Mouse (Mus musculus) spleen, embryonic (tissue): Measurements from ENCODE around the gene Lsp1.

Source experiments
- CTCF ChIA-PET: fragments of 350-600 bp; sonication (Branson Sonifier 250); formaldehyde crosslinking; loops from one replicate; lab custom pipeline; 2022; lab: Charles Lee

The Lsp1 gene

DNA sequence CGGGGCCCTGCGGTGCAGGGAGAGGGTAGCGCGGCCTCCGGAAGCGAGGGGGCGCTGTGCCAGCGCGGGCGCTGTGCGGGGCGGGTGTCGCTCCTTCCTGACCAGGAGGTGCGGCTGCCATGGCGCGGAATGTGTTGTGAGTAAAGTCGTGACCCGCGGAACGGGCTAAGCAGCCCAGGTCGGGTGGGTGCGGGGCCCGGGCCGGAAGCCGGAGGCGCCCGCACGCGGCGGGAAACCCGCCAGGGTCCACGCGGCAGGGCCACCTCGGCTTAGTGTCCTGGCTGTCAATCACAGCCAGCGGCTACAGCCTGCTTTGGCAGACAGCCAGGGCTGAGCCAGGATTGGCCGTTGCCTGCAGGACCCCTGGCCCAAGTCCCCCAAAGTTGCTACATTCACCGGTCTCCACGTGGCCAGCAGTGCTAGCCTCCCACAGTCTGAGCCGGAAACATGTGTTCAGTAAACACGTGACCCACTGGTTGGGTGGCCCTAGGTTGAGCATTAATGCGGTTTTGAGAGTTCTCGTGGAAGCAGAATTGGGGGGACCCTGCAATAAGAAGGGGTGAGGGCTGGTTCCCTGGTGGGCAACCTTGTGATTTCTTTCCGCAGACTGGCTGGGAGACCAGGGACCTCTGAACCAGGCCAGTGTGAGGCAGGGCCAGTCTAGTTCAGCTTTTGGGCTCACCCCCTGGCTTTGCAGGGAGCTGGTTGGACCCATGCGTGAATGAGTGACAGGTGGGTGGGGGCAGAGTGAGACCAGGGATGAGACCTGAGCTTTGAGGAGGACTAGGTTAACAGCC is 72.6 kb downstream of the Lsp1 start:
- CTCF ChIA-PET, result no interaction called here

DNA sequence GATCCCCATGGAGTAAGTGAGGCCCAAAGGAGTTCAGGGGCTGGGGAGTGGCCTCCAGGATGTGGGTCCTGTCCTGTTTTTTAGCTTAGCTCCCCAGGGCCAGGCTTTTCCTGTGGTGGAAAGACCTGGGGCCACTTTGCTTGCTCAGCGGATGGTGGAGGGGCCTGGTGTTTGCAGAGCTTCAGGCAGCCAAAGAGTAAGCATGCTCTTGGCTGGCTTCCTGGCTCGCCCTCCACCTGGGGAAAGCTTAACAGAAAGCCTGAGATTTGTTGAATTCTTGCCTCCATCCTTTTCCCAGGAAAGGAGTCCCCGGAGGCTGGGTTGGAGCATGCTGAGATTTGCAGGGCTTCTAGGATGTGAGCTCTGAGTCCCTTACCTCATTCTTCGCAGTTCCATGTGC is 74.5 kb downstream of the Lsp1 start:
- CTCF ChIA-PET, result no interaction called here

DNA sequence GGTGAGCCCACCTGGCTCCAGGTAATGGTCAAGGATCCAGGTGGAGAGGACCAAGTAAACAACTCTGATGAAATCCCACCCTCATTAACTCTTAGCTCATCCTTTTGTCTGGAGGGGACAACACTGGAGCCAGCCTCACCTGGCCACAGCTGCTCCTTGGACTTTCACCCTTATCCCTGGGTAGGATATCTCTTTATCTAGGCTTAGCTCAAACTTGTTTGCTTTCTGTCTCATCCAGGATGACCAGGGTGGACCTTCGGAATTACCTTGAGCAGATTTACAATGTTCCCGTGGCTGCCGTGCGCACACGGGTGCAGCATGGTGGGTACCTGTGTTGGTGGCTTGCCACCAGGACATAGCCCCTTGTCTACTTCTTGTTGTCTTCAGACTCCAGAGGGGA is 75.2 kb downstream of the Lsp1 start:
- CTCF ChIA-PET, result no interaction called here

DNA sequence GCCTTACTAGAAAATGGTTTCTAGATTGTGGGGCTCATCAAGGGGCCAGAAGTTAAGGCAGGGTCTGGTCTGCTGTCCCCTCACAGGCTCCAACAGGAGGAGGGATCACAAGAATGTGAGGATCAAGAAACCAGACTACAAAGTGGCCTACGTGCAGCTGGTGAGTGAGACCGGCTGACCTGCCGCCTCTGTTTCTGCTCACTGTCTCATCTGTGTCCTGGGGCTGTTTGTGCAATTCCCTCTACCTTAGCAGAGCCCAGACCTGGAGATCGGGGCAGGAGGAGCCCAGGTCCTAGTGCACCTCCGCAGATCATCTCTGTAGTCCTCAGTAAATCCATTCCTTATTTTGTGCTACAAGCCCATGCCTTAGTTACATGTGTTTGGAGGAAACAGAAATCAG is 76.6 kb downstream of the Lsp1 start:
- CTCF ChIA-PET, result no interaction called here

DNA sequence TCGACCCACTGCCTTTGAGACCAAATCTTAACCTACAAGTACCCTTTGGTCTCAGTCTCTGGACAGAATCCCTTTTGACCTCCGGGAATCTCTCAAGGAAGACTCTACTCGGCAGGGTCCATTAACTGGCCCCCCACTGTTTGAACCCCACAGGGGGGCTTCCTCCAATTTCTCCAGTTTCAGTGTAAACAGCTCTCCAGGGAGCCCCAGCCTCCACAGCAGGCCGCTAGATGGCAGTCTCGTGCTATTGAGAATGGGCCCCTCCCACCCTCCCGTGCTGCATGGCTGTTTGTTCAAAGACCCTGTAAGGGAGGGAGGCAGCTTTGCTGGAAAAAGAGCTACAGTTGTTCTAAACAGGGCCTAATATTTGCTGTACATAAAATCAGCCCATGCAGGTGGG is 77.3 kb downstream of the Lsp1 start:
- CTCF ChIA-PET, result interaction anchor here (0.5 to 0.6 kb wide), 4 partner anchors 27 to 970 kb away, joined by 3 to 6 read pairs (median 4); no protein-coding TSS in a partner anchor

DNA sequence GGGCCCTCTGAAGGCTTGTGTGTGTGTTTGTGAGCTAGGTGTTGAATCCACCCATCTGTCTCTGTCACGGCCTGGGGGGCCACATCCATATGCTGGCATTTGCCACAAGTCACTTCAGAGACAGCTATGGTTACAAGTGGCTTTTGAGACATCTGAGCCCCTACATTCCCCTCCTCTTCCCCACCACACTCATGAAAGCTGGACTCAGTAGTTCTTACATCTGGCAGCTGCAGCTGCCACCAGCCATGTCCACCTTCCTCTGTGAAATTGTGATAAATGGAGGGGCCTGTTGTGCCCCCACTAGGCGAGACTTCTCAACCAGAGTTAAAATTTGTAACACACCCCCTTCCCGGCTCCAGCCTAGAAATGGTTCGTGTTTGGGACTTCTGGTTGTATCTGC is 77.7 kb downstream of the Lsp1 start:
- CTCF ChIA-PET, result interaction anchor here (0.6 kb wide), 3 partner anchors 27 to 970 kb away, joined by 3 to 5 read pairs (median 3); no protein-coding TSS in a partner anchor

DNA sequence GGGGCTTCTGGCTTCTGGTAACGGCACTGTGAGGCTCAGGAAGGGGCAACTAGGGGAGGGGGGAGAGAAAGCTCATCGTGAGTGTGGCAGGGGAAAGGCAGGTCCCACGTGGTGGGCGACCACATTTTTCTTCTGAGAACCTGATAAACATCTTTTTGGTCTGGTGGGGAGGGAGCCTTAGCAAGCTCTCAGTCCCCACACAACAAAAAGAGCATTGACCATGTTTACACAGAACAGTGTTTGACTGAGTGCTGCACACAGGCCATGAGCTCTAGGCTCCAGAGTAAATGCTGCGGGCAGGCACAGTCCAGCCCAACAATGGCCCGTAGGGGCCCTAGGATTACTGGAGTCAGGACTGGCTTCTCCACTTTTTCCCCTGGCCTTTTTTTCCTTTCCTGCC is 78.2 kb downstream of the Lsp1 start:
- CTCF ChIA-PET, result no interaction called here

DNA sequence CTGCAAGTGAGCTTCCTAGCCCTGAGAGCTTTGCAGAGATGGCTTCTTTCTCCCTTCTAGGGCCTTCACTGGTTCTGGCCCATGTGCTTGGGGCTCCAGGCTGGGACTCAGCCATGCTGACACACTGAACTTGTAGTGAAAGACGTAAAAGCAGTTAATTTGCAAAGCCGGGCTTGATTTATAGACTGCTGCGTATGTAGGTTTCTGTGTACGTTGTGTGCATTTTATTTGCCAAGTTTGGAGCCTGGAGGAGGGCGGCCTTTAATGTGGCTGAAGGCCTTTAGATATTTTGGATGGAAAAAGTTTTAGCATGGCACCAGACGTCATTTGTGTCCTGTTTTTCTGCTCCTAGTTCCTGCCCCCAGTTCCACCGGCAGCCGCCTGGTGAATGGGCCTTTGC is 79.2 kb downstream of the Lsp1 start:
- CTCF ChIA-PET, result no interaction called here

DNA sequence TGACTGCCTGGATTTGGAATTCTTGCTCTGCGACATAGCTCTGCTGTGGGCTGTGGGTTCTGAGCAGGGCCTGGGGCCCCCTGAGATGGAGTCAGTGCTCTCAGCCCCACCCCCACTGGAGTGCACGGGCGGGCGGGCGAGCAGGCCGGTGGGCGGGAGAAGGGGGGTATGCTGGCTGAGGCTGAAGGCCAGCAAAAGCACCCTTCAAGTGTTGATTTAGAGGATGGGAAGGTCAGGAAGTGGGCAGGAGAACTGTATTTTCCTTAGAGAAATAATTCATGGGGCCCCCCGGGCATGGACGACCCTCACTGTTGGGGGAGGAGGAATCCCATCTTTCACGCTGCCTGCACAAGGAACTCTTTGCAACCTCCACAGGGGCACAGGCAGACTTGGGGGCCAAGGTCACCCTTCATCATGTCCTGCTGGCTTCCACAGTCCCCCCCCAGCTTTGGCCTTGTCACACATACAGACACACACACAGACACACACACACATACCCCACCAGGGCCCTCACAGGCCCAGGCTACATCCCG is 82.2 kb downstream of the Lsp1 start:
- CTCF ChIA-PET, result no interaction called here
